Mouse (Mus musculus) liver, embryonic 14 days (tissue): ENCODE results near the gene Col3a1. TPM values are rescaled to one million over a fixed set of nuclear protein-coding genes. Genes with fewer than 3 reads are reported as not detected.

ENCODE experiments used
- polyA plus RNA-seq: library from polyadenylated mRNA; depleted of rRNA; stranded (reverse); fragments of >200 nt; gene quantifications from 2 replicates; pipeline ENCODE4 v1.2.3, GENCODE M21; 2012; rRNA removed

The Col3a1 gene
- 36.2 and 61.1 TPM in 2 replicates for polyA plus RNA-seq

DNA sequence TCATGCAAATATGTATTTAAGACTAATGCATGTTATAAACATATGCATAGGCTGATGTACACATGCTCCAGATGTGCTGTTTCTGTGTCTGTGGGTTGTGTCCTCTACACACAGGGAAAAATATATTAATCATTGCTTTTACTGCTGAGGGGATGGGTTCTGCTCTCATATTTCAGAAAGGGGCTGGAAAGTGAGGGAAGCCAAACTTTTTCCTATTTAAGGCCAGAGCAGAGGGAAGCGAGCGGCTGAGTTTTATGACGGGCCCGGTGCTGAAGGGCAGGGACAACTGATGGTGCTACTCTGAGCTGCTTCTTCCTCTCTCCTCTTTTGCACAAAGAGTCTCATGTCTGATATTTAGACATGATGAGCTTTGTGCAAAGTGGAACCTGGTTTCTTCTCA is at the start of gene Col3a1:
Gene Col3a1 (plus strand): TSS at position 151 of the 400 bp plus-strand sequence.

Other genes starting within 250 kb of the Col3a1 start
- gene Col5a2, start 191.7 kb downstream of the Col3a1 start, polyA plus RNA-seq, result 3.2 and 5.7 TPM in 2 replicates